Mouse (Mus musculus) CH12.LX (cell line): ENCODE measurements at regions not wholly inside any gene's neighbourhood (a gene's known extent, or its start where the extent isn't known, plus 50 kb on each side); places are given as distances from the start of the nearest gene placed in this dataset.

ENCODE experiments used
- DNase-seq: peaks from one replicate; pipeline ENCODE4 v3.0.0-alpha.2; 2013; ENCODE audit errors: extremely low read depth
- H3K27ac ChIP-seq: 2 replicates; pipeline ENCODE4 v1.5.1; 2012; ENCODE audit warnings: low read depth, mild to moderate bottlenecking, control low read depth, moderate library complexity; ENCODE audit not compliant: insufficient read depth
- H3K27me3 ChIP-seq: replicated peaks from 2 replicates; pipeline ENCODE3; 2012; ENCODE audit warnings: inconsistent platforms
- H3K36me3 ChIP-seq, 2 experiments: replicated peaks in 1 of 2; 2 replicates each; pipeline versions ENCODE3 to v1.6.1; 2012; ENCODE audit warnings: inconsistent platforms in 1 of 2, low read length in 1 of 2, mild to moderate bottlenecking in 1 of 2, mixed read lengths in 1 of 2, moderate library complexity in 1 of 2; ENCODE audit not compliant: control insufficient read depth in 1 of 2, insufficient read depth in 1 of 2
- H3K4me1 ChIP-seq, 2 experiments: 2 replicates each; pipeline ENCODE4 v1.6.1; 2012; ENCODE audit warnings: inconsistent platforms in 1 of 2, moderate library complexity in 1 of 2; ENCODE audit not compliant: insufficient read depth in 2 of 2, control insufficient read depth in 1 of 2
- H3K4me2 ChIP-seq: 2 replicates; pipeline ENCODE4 v1.6.1; 2012; ENCODE audit warnings: low read depth, mild to moderate bottlenecking, control low read depth; ENCODE audit not compliant: poor library complexity, insufficient read depth, severe bottlenecking
- H3K4me3 ChIP-seq, 3 experiments: fragments of 150-350 bp in 1 of 3; sonication (generic) in 1 of 3; replicated peaks in 1 of 3; 2 replicates each; pipeline versions ENCODE3 to v1.5.1; 2011 to 2012; ENCODE audit warnings: low read depth in 2 of 3, low read length in 2 of 3, mild to moderate bottlenecking in 2 of 3, moderate library complexity in 2 of 3, control low read depth in 1 of 3, improper control_type of control experiment in 1 of 3, inconsistent platforms in 1 of 3, mixed read lengths in 1 of 3; ENCODE audit not compliant: poor library complexity in 1 of 3
- H3K79me2 ChIP-seq: replicated peaks from 2 replicates; pipeline ENCODE4 v1.6.1; 2012; ENCODE audit warnings: mild to moderate bottlenecking, moderate library complexity; ENCODE audit not compliant: control insufficient read depth, poor library complexity, insufficient read depth, severe bottlenecking; ENCODE audit errors: extremely low read depth
- H3K9ac ChIP-seq: 2 replicates; pipeline ENCODE4 v1.6.1; 2012; ENCODE audit warnings: low read depth, mild to moderate bottlenecking, control low read depth, moderate library complexity; ENCODE audit not compliant: insufficient read depth
- H3K9me3 ChIP-seq: replicated peaks from 2 replicates; pipeline ENCODE3; 2012; ENCODE audit warnings: low read length, inconsistent platforms, mixed read lengths
- BHLHE40 ChIP-seq: IDR thresholded peaks from 2 replicates; pipeline ENCODE4 v1.6.1; 2011; ENCODE audit warnings: mild to moderate bottlenecking, low read depth, low read length, improper control_type of control experiment
- CTCF ChIP-seq, 2 experiments: IDR thresholded peaks in 1 of 2; conservative IDR thresholded peaks in 1 of 2; 2 replicates each; pipeline ENCODE4 v1.5.1; 2011 to 2012; ENCODE audit warnings: low read depth in 2 of 2, low read length in 2 of 2, improper control_type of control experiment in 1 of 2, inconsistent platforms in 1 of 2, mild to moderate bottlenecking in 1 of 2, moderate library complexity in 1 of 2
- E2F4 ChIP-seq: IDR thresholded peaks from 2 replicates; pipeline ENCODE4 v1.6.1; 2011; ENCODE audit warnings: low read depth, low read length, improper control_type of control experiment; ENCODE audit not compliant: insufficient replicate concordance
- ELF1 ChIP-seq: IDR thresholded peaks from 2 replicates; pipeline ENCODE4 v1.6.1; 2014; ENCODE audit warnings: low read depth, mild to moderate bottlenecking, inconsistent platforms, low read length, improper control_type of control experiment
- EP300 ChIP-seq: IDR thresholded peaks from 2 replicates; pipeline ENCODE4 v1.6.1; 2011; ENCODE audit warnings: low read length, improper control_type of control experiment
- ETS1 ChIP-seq: conservative IDR thresholded peaks from 2 replicates; pipeline ENCODE4 v1.6.1; 2012; ENCODE audit warnings: low read depth, mild to moderate bottlenecking, inconsistent platforms, low read length, improper control_type of control experiment, moderate library complexity
- GABPA ChIP-seq: IDR thresholded peaks from 2 replicates; pipeline ENCODE4 v1.6.1; 2012; ENCODE audit warnings: low read depth, low read length, improper control_type of control experiment, inconsistent platforms; ENCODE audit not compliant: insufficient replicate concordance
- HCFC1 ChIP-seq: IDR thresholded peaks from 2 replicates; pipeline ENCODE4 v1.6.1; 2012; ENCODE audit warnings: low read depth, mild to moderate bottlenecking, inconsistent platforms, low read length, improper control_type of control experiment
- JUN ChIP-seq: IDR thresholded peaks from 2 replicates; pipeline ENCODE4 v1.6.1; 2011; ENCODE audit warnings: low read depth, mild to moderate bottlenecking, low read length, improper control_type of control experiment, moderate library complexity; ENCODE audit not compliant: insufficient read depth
- MAFK ChIP-seq: IDR thresholded peaks from 2 replicates; pipeline ENCODE4 v1.6.1; 2011; ENCODE audit warnings: low read length, improper control_type of control experiment; ENCODE audit not compliant: insufficient replicate concordance
- MAX ChIP-seq: IDR thresholded peaks from 2 replicates; pipeline ENCODE4 v1.6.1; 2011; ENCODE audit warnings: low read length, improper control_type of control experiment
- MAZ ChIP-seq: IDR thresholded peaks from 2 replicates; pipeline ENCODE4 v1.6.1; 2012; ENCODE audit warnings: low read depth, mild to moderate bottlenecking, inconsistent platforms, low read length, improper control_type of control experiment, moderate library complexity
- MEF2A ChIP-seq: IDR thresholded peaks from 2 replicates; pipeline ENCODE4 v1.6.1; 2014; ENCODE audit warnings: low read depth, mild to moderate bottlenecking, inconsistent platforms, low read length, improper control_type of control experiment, borderline replicate concordance
- MYC ChIP-seq: IDR thresholded peaks from 2 replicates; pipeline ENCODE4 v1.6.1; 2011; ENCODE audit warnings: low read depth, mild to moderate bottlenecking, improper control_type of control experiment, low read length
- PAX5 ChIP-seq: IDR thresholded peaks from 2 replicates; pipeline ENCODE4 v1.6.1; 2012; ENCODE audit warnings: low read length, inconsistent platforms, mixed read lengths
- POLR2A ChIP-seq: IDR thresholded peaks from 2 replicates; pipeline ENCODE4 v1.6.1; 2011; ENCODE audit warnings: low read depth, mild to moderate bottlenecking, improper control_type of control experiment, low read length
- POLR2AphosphoS2 ChIP-seq: IDR thresholded peaks from 2 replicates; pipeline ENCODE4 v1.6.1; 2011; ENCODE audit warnings: low read depth, low read length, improper control_type of control experiment
- RAD21 ChIP-seq: IDR thresholded peaks from 2 replicates; pipeline ENCODE4 v1.6.1; 2011; ENCODE audit warnings: low read depth, mild to moderate bottlenecking, low read length, improper control_type of control experiment, moderate library complexity
- RCOR1 ChIP-seq: conservative IDR thresholded peaks from 2 replicates; pipeline ENCODE4 v1.6.1; 2012; ENCODE audit warnings: low read depth, mild to moderate bottlenecking, inconsistent platforms, low read length, improper control_type of control experiment
- SIN3A ChIP-seq: IDR thresholded peaks from 2 replicates; pipeline ENCODE4 v1.6.1; 2012; ENCODE audit warnings: low read length, improper control_type of control experiment, inconsistent platforms
- SMC3 ChIP-seq: IDR thresholded peaks from 2 replicates; pipeline ENCODE4 v1.6.1; 2011; ENCODE audit warnings: low read depth, low read length, improper control_type of control experiment
- TBP ChIP-seq: conservative IDR thresholded peaks from 2 replicates; pipeline ENCODE4 v1.6.1; 2011; ENCODE audit warnings: low read depth, low read length, improper control_type of control experiment
- USF2 ChIP-seq: conservative IDR thresholded peaks from 2 replicates; pipeline ENCODE4 v1.6.1; 2011; ENCODE audit warnings: low read depth, low read length, improper control_type of control experiment
- ZC3H11A ChIP-seq: IDR thresholded peaks from 2 replicates; pipeline ENCODE4 v1.6.1; 2012; ENCODE audit warnings: low read depth, mild to moderate bottlenecking, inconsistent platforms, low read length, improper control_type of control experiment
- ZKSCAN1 ChIP-seq: IDR thresholded peaks from 2 replicates; pipeline ENCODE4 v1.6.1; 2012; ENCODE audit warnings: low read depth, inconsistent platforms, low read length, improper control_type of control experiment, borderline replicate concordance
- ZMIZ1 ChIP-seq: IDR thresholded peaks from 2 replicates; pipeline ENCODE4 v1.6.1; 2012; ENCODE audit warnings: low read depth, mild to moderate bottlenecking, inconsistent platforms, low read length, improper control_type of control experiment
- dilution Hi-C: fragments of 300-500 bp; cut with MboI; formaldehyde crosslinking; loops from 2 replicates; pipeline ENCODE4 v1.14.3; 2020; ENCODE audit warnings: low sequenced_read_pairs; ENCODE audit not compliant: extremely low pct_unique_long_range_greater_than_20kb, extremely low pct_ligation_motif_present
- in situ Hi-C: fragments of 300-500 bp; cut with MboI; formaldehyde crosslinking; loops from 3 replicates; pipeline ENCODE4 v1.14.3; 2019; ENCODE audit warnings: low sequenced_read_pairs, low pct_ligation_motif_present, low pct_unique_long_range_greater_than_20kb, mixed read lengths

- Histone ChIP-seq H3K4me2 (no peak overlapping the region), H3K79me2 (no peaks in the 10 kb centered on the region), H3K9me3 (no peaks in the 10 kb centered on the region), H3K4me1 (peaks cover 3 to 22% of the 10 kb centered on the region in 2 experiments; a peak in 3 of 4 replicates), H3K4me3 (no peak overlapping the region), H3K36me3 (no peaks in the 10 kb centered on the region), H3K9ac (no peak overlapping the region), H3K27ac (no peak overlapping the region), H3K27me3 (no peaks in the 10 kb centered on the region)
- in situ Hi-C loops (no loop called here), dilution Hi-C loops (no loop called here)
- DNase-seq, result no peak
- TF ChIP-seq MAX (no peak), RAD21 (no peak), BHLHE40 (no peak), CTCF (conservative IDR thresholded peaks at IDR 0.05 in 1 of 2, IDR thresholded peaks at IDR 0.05 in 1 of 2; ENCODE audit: low read depth in 2 of 2, low read length in 2 of 2) (no peak), ETS1 (no peak), TBP (no peak), MAFK (no peak), USF2 (no peak), HCFC1 (no peak), JUN (no peak), ZMIZ1 (no peak), E2F4 (no peak), SIN3A (no peak), ZKSCAN1 (no peak), MEF2A (no peak), ZC3H11A (no peak)
Measured at GRCm38 (mm10) chr3:52632635-52633034, 364.5 kb downstream of the Foxo1 start.

GRCm38 (mm10) chr3:52630209-52630608 lies 362.1 kb downstream of the Foxo1 start:
- no peaks in the 10 kb centered on the region for H3K36me3 ChIP-seq
- TF ChIP-seq POLR2AphosphoS2, result no peak
- TF ChIP-seq ZMIZ1, result no peak
- TF ChIP-seq RAD21, result no peak
- TF ChIP-seq EP300, result no peak
- no peak for TF ChIP-seq GABPA
- no peak for TF ChIP-seq JUN
- no peak for TF ChIP-seq MAZ
- TF ChIP-seq SMC3, result no peak
- no peak for TF ChIP-seq MEF2A
- TF ChIP-seq MAX, result no peak
- TF ChIP-seq MAFK, result no peak
- no peak for TF ChIP-seq RCOR1
- TF ChIP-seq PAX5, result no peak
- TF ChIP-seq TBP, result no peak
- no peak for TF ChIP-seq ETS1
- no peak for TF ChIP-seq POLR2A
- TF ChIP-seq CTCF (conservative IDR thresholded peaks at IDR 0.05 in 1 of 2, IDR thresholded peaks at IDR 0.05 in 1 of 2; ENCODE audit: low read depth in 2 of 2, low read length in 2 of 2), result no peak
- no peak for TF ChIP-seq ELF1
- TF ChIP-seq HCFC1, result no peak
- no peak for TF ChIP-seq MYC
- TF ChIP-seq, all 38 proteins: peak for 0
- in situ Hi-C loops, result no loop called here
- Histone ChIP-seq H3K9me3 (no peaks in the 10 kb centered on the region), H3K27ac (no peak overlapping the region), H3K4me2 (no peak overlapping the region), H3K4me1 (peaks cover 3 to 22% of the 10 kb centered on the region in 2 experiments; a peak in 3 of 4 replicates), H3K27me3 (no peaks in the 10 kb centered on the region), H3K79me2 (no peaks in the 10 kb centered on the region), H3K9ac (no peak overlapping the region), H3K4me3 (no peak overlapping the region)
- dilution Hi-C loops, result no loop called here
- no peak for DNase-seq
